8 mouse cellular contexts compared by ENCODE assay signal in genomic region chr1:131827207-131827786, GRCm38 (mm10). TPM values are rescaled to one million over a fixed set of nuclear protein-coding genes. Genes with fewer than 3 reads are reported as not detected.
DNase-seq lines count a peak whose midpoint lies in the region; ATAC-seq and TF ChIP-seq lines count a peak whose summit lies in the region.

Slc41a1 (plus strand) TSS chr1:131827493.

- H3K27ac ChIP-seq in testis, adult 2 months (ENCODE audit: control insufficient read depth, insufficient read depth, low read depth, low read length), result peak within 1 kb of the TSS; percentile 81
- H3K27ac ChIP-seq in heart, embryonic 11.5 days (ENCODE audit: low read depth, low read length), result peak within 1 kb of the TSS; percentile 60; the same call in 1 of the 2 replicates
- H3K27ac ChIP-seq in midbrain, embryonic 15.5 days, result peak within 1 kb of the TSS; percentile 87

- WGBS in heart, embryonic 11.5 days (ENCODE audit: insufficient replicate concordance), result 3% methylated on average over 25 of the region's 25 CpGs
- 3% methylated on average over 25 of the region's 25 CpGs for WGBS in midbrain, embryonic 15.5 days

- H3K9me3 ChIP-seq in heart, embryonic 11.5 days (replicated peaks; ENCODE audit: control insufficient read depth, low read length), result no peaks in the 10 kb centered on the region
- no peaks in the 10 kb centered on the region for H3K9me3 ChIP-seq in midbrain, embryonic 15.5 days

- H3K4me2 ChIP-seq in heart, embryonic 11.5 days, result peak within 1 kb of the TSS; percentile 93
- H3K4me2 ChIP-seq in midbrain, embryonic 15.5 days, result peak within 1 kb of the TSS; percentile 85

- peaks cover 15% of the 10 kb centered on the region for H3K4me1 ChIP-seq in testis, adult 2 months (ENCODE audit: control insufficient read depth, insufficient read depth, low read length)
- peaks cover 11% of the 10 kb centered on the region for H3K4me1 ChIP-seq in heart, embryonic 11.5 days (ENCODE audit: control insufficient read depth, insufficient read depth, low read length)
- peaks cover 44% of the 10 kb centered on the region for H3K4me1 ChIP-seq in midbrain, embryonic 15.5 days

- ATAC-seq in heart, embryonic 11.5 days (replicated peaks; ENCODE audit: insufficient number of reproducible peaks, low FRiP score, low TSS enrichment), result peak; percentile 15; the same call in 1 of the 2 replicates
- ATAC-seq in midbrain, embryonic 15.5 days (replicated peaks), result peak; percentile 75

- peak within 1 kb of the TSS; percentile 97 for H3K4me3 ChIP-seq in testis, adult 2 months (ENCODE audit: control insufficient read depth, low read depth, low read length)
- peak within 1 kb of the TSS; percentile 86 for H3K4me3 ChIP-seq in heart, embryonic 11.5 days (ENCODE audit: low read depth, low read length)
- H3K4me3 ChIP-seq in midbrain, embryonic 15.5 days, result peak within 1 kb of the TSS; percentile 92

- peak within 1 kb of the TSS; percentile 85 for H3K9ac ChIP-seq in heart, embryonic 11.5 days (ENCODE audit: low read depth, low read length)
- H3K9ac ChIP-seq in midbrain, embryonic 15.5 days, result peak within 1 kb of the TSS; percentile 80

- TF ChIP-seq CTCF in testis, adult 2 months (IDR thresholded peaks at IDR 0.05; ENCODE audit: control insufficient read depth, insufficient read depth, insufficient replicate concordance, low read depth, low read length), result no peak

- TF ChIP-seq POLR2A in testis, adult 2 months (IDR thresholded peaks at IDR 0.05; ENCODE audit: control insufficient read depth, low read depth, low read length), result no peak

- H3K27me3 ChIP-seq in testis, adult 2 months (ENCODE audit: control insufficient read depth, insufficient read depth, low read length), result no peaks in the 10 kb centered on the region
- H3K27me3 ChIP-seq in heart, embryonic 11.5 days (ENCODE audit: control insufficient read depth, insufficient read depth, low read length), result no peaks in the 10 kb centered on the region
- no peaks in the 10 kb centered on the region for H3K27me3 ChIP-seq in midbrain, embryonic 15.5 days (replicated peaks)

- H3K36me3 ChIP-seq in testis, adult 2 months (ENCODE audit: control insufficient read depth, insufficient read depth, low read length), result no peaks in the 10 kb centered on the region
- peaks cover 3% of the 10 kb centered on the region; the same call in 1 of the 2 replicates for H3K36me3 ChIP-seq in heart, embryonic 11.5 days (ENCODE audit: control insufficient read depth, insufficient read depth, low read length)
- H3K36me3 ChIP-seq in midbrain, embryonic 15.5 days (replicated peaks), result no peaks in the 10 kb centered on the region

- DNase-seq in testis, postnatal 14 days (ENCODE audit: low spot score), result no peak
- peak; percentile 6 for DNase-seq in c-Kit-positive CD71-positive TER-119-negative erythroid progenitor cells, embryonic 14.5 days (ENCODE audit: low read depth)
- DNase-seq in layer of hippocampus, postnatal 14 days (ENCODE audit: low spot score in 2 of 2), result no peak
- DNase-seq in cerebellum, adult 11 months, result no peak
- no peak for DNase-seq in urinary bladder, postnatal 10 days (ENCODE audit: low spot score)

RNA-seq across cellular contexts. Expression of gene Slc41a1, which starts in this region (rescaled TPM):
- 17.3 and 18.8 TPM in 2 replicates for polyA plus RNA-seq in testis, adult 2 months (2012; rRNA removed)
- 6.4 and 8.7 TPM in 2 replicates for polyA plus RNA-seq in heart, embryonic 11.5 days (2014; fragmentation: Nextera tagmentation; extraction: Ambion mirVana)
- total RNA-seq in layer of hippocampus, postnatal 14 days (2021), result 10 to 100 TPM; 69.0 to 70.9 TPM
- 20.3 and 22.3 TPM in 2 replicates for polyA plus RNA-seq in midbrain, embryonic 15.5 days (2015; fragmentation: Nextera tagmentation; extraction: Ambion mirVana)
